ENCODE assay signal across 8 mouse cellular contexts in genomic region chrX:13041630-13042129, GRCm38 (mm10). TPM values are rescaled to one million over a fixed set of nuclear protein-coding genes. Genes with fewer than 3 reads are reported as not detected.
DNase-seq lines count a peak whose midpoint lies in the region; ATAC-seq and TF ChIP-seq lines count a peak whose summit lies in the region.

No protein-coding gene starts in this region.

- H3K27me3 ChIP-seq in forebrain, embryonic 15.5 days: no peaks in the 10 kb centered on the region

- TF ChIP-seq CTCF in lung, adult 2 months (IDR thresholded peaks at IDR 0.05; ENCODE audit: insufficient read depth, low read length): no peak

- in situ Hi-C loops in ES-E14 (cut with MboI; ENCODE audit: low sequenced_read_pairs in 2 of 2, unreplicated experiment in 2 of 2): no loop called here

- no peaks in the 10 kb centered on the region for H3K9me3 ChIP-seq in ES-E14 (ENCODE audit: control insufficient read depth, insufficient read depth, low read depth, low read length)
- no peaks in the 10 kb centered on the region for H3K9me3 ChIP-seq in forebrain, embryonic 15.5 days

- H3K4me1 ChIP-seq in ES-E14 (ENCODE audit: control insufficient read depth in 2 of 2, insufficient read depth in 2 of 2, low read length in 2 of 2, poor library complexity in 1 of 2): peaks cover 2 to 5% of the 10 kb centered on the region in 2 experiments; a peak in 1 of 4 replicates
- 0 out of 2 replicates have a peak, but pooled peaks cover 2% of the 10 kb centered on the region for H3K4me1 ChIP-seq in forebrain, embryonic 15.5 days
- H3K4me1 ChIP-seq in lung, adult 2 months (ENCODE audit: control insufficient read depth, insufficient read depth, low read length): no peaks in the 10 kb centered on the region

- ATAC-seq in forebrain, embryonic 15.5 days (replicated peaks): peak; percentile 99
- ATAC-seq in neutrophil, adult 5-6 weeks (ENCODE audit: extremely low read depth, insufficient number of reproducible peaks, low FRiP score, poor library complexity, severe bottlenecking): peak; percentile 100

- intact Hi-C loops in heart, postnatal 25 days (cut with DNase I): loop anchor here (2.0 kb wide), 1 partner anchor 29 kb away; the partner anchor contains the start of gene Usp9x

- peak overlapping the region; percentile 87 for H3K27ac ChIP-seq in ES-E14 (ENCODE audit: insufficient read depth, low read depth, low read length, poor library complexity, severe bottlenecking)
- H3K27ac ChIP-seq in forebrain, embryonic 15.5 days (replicated peaks): peak overlapping the region; percentile 91

- H3K36me3 ChIP-seq in ES-E14 (ENCODE audit: control insufficient read depth, insufficient read depth, low read length, poor library complexity, severe bottlenecking): no peaks in the 10 kb centered on the region
- no peaks in the 10 kb centered on the region for H3K36me3 ChIP-seq in forebrain, embryonic 15.5 days

- DNase-seq in ES-E14 (ENCODE audit: low read depth, low spot score): peak; percentile 83
- peak; percentile 96 for DNase-seq in cerebellum, adult 11-12 months
- DNase-seq in heart, postnatal 25 days (ENCODE audit: low spot score): peak; percentile 93
- DNase-seq in layer of hippocampus, adult 18-20 months (ENCODE audit: low spot score in 2 of 2): peak; percentile 91
- DNase-seq in lung, adult 2 months: peak; percentile 90
- peak; percentile 92 to 95 for DNase-seq in thymus, adult 18-20 months

- peak overlapping the region; percentile 48 for H3K4me2 ChIP-seq in forebrain, embryonic 15.5 days (replicated peaks)

- H3K4me3 ChIP-seq in ES-E14 (ENCODE audit: insufficient read depth in 1 of 2, low read depth in 1 of 2, low read length in 2 of 2, poor library complexity in 1 of 2, severe bottlenecking in 1 of 2): peak overlapping the region; percentile 70 to 94
- peak overlapping the region; percentile 50 for H3K4me3 ChIP-seq in forebrain, embryonic 15.5 days
- peak overlapping the region; percentile 70 for H3K4me3 ChIP-seq in lung, adult 2 months (replicated peaks; ENCODE audit: extremely low read depth, low read depth, low read length)

- H3K9ac ChIP-seq in ES-E14 (ENCODE audit: insufficient read depth, low read depth, low read length, poor library complexity, severe bottlenecking): peak overlapping the region; percentile 70
- H3K9ac ChIP-seq in forebrain, embryonic 15.5 days (replicated peaks): peak overlapping the region; percentile 54

- peak; percentile 91 for TF ChIP-seq POLR2A in lung, adult 2 months (IDR thresholded peaks at IDR 0.05; ENCODE audit: borderline replicate concordance, extremely low read depth, low read depth, low read length)

- 10% methylated on average over 35 of the region's 35 CpGs for WGBS in forebrain, embryonic 15.5 days
- 16% methylated on average over 35 of the region's 35 CpGs for WGBS in lung, adult 2 months

TF ChIP-seq in ES-E14, 5 proteins besides CTCF, POLR2A, EP300 and RAD21:
- TF ChIP-seq ZNF384 (IDR thresholded peaks at IDR 0.05; ENCODE audit: low read depth, low read length) (no peak), HCFC1 (IDR thresholded peaks at IDR 0.05; ENCODE audit: borderline replicate concordance, insufficient read depth, low read length) (no peak), MAFK (IDR thresholded peaks at IDR 0.05; ENCODE audit: insufficient read depth, low read depth, low read length) (no peak), ZC3H11A (IDR thresholded peaks at IDR 0.05; ENCODE audit: borderline replicate concordance, low read depth, low read length) (no peak), CHD2 (IDR thresholded peaks at IDR 0.05; ENCODE audit: low read depth, low read length) (no peak)

RNA-seq across cellular contexts. Expression of gene Usp9x, which starts 29.6 kb away (rescaled TPM):
- total RNA-seq in ES-E14 (2012; rRNA removed): 163 and 228 TPM in 2 replicates
- polyA plus RNA-seq in forebrain, embryonic 15.5 days (2015; fragmentation: Nextera tagmentation; extraction: Ambion mirVana): 39.7 and 40.9 TPM in 2 replicates
- total RNA-seq in heart, postnatal 25 days (2021): 100 to 1,000 TPM; 137 to 155 TPM
- total RNA-seq in layer of hippocampus, adult 18-20 months (2021): 100 to 1,000 TPM; 223 to 228 TPM
- 11.1 and 14.7 TPM in 2 replicates for polyA plus RNA-seq in lung, adult 2 months (2012; rRNA removed)
- total RNA-seq in neutrophil, adult 5-6 weeks (2017): 130 and 134 TPM in 2 replicates

Comparison
In these comparisons a context has a peak if more than half of its experiments do, and no peak if none do; other contexts are left out.
1. Peak in every context shown above with its lines: DNase-seq, ATAC-seq, H3K4me3 ChIP-seq and H3K27ac ChIP-seq.